Mouse (Mus musculus) midbrain, embryonic 16.5 days (tissue): ENCODE results near the gene Bcl2l10. TPM values are rescaled to one million over a fixed set of nuclear protein-coding genes. Genes with fewer than 3 reads are reported as not detected.

ENCODE experiments used
- ATAC-seq: fragments of 200-750 bp; cut with Nextera tagmentation; 2 replicates; pipeline ENCODE4 v1.8.0; 2017; ENCODE audit warnings: moderate TSS enrichment
- H3K27ac ChIP-seq: fragments of 300-500 bp; sonication (generic); 2 replicates; pipeline ENCODE4 v1.5.1; 2014; ENCODE audit warnings: mild to moderate bottlenecking, low read length, mixed read lengths
- H3K27me3 ChIP-seq: fragments of 300-500 bp; sonication (generic); 2 replicates; pipeline ENCODE4 v1.6.1; 2014; ENCODE audit warnings: low read depth, low read length, mixed read lengths; ENCODE audit not compliant: control insufficient read depth, insufficient read depth
- H3K36me3 ChIP-seq: fragments of 300-500 bp; sonication (generic); 2 replicates; pipeline ENCODE4 v1.6.1; 2014; ENCODE audit warnings: mild to moderate bottlenecking, low read length, moderate library complexity, mixed read lengths; ENCODE audit not compliant: control insufficient read depth, insufficient read depth
- H3K4me1 ChIP-seq: fragments of 300-500 bp; sonication (generic); 2 replicates; pipeline ENCODE4 v1.6.1; 2014; ENCODE audit warnings: mild to moderate bottlenecking, low read length, mixed read lengths; ENCODE audit not compliant: control insufficient read depth, insufficient read depth
- H3K4me2 ChIP-seq: fragments of 300-500 bp; sonication (generic); 2 replicates; pipeline ENCODE4 v1.6.1; 2014; ENCODE audit warnings: mild to moderate bottlenecking, low read length, mixed read lengths
- H3K4me3 ChIP-seq: fragments of 300-500 bp; sonication (generic); 2 replicates; pipeline ENCODE4 v1.5.1; 2014; ENCODE audit warnings: low read depth, mild to moderate bottlenecking, low read length, moderate library complexity, mixed read lengths
- H3K9ac ChIP-seq: fragments of 300-500 bp; sonication (generic); 2 replicates; pipeline ENCODE4 v1.6.1; 2014; ENCODE audit warnings: low read depth, low read length, mixed read lengths
- H3K9me3 ChIP-seq: fragments of 300-500 bp; sonication (generic); replicated peaks from 2 replicates; pipeline ENCODE4 v1.6.1; 2014; ENCODE audit warnings: mild to moderate bottlenecking, low read length, mixed read lengths; ENCODE audit not compliant: control insufficient read depth, poor library complexity, severe bottlenecking
- WGBS: fragments of 180-500 bp; shearing (Covaris S2); extraction: QIAGEN DNeasy Blood & Tissue Kit; methylation state at CpG from one replicate; pipeline ENCODE4 v1.1.7; 2014; 5-methylcytosine and 5-hydroxymethylcytosine counted together
- polyA plus RNA-seq: library from polyadenylated mRNA; unstranded; fragments of >200 nt; fragmentation: Nextera tagmentation; extraction: Ambion mirVana; gene quantifications from 2 replicates; pipeline ENCODE4 v1.2.1, GENCODE M21; 2015

Bcl2l10 gene
- polyA plus RNA-seq, 1 experiment from 2014 or later = not detected

DNA sequence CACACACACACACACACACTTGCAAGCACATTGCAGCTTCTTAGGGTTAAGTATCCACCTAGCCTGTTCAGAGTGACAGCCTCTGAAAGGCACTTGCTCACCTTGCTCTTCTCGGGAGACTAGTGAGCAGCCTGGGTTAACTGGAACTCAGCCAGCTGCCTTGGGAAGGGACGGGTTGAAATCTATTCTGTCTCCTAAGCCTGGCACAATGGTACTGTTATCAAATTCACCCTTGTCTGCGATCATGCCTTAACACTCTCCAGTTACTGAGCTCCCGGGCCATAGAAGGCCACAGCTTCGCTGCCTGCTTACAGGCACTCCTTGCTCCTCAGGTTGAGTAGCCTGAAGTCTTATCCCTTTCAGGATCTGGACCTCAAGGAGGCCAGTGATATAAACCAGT is 53.1 kb downstream of the Bcl2l10 start:
- WGBS = 59% methylated on average over 5 of the region's 5 CpGs

More for the DNA sequence above, 53.1 kb downstream of the Bcl2l10 start:
- Histone ChIP-seq H3K4me2 (no peak overlapping the region), H3K9me3 (no peaks in the 10 kb centered on the region), H3K4me1 (peaks cover 12% of the 10 kb centered on the region), H3K9ac (no peak overlapping the region), H3K4me3 (no peak overlapping the region), H3K36me3 (peaks cover 6% of the 10 kb centered on the region), H3K27me3 (no peaks in the 10 kb centered on the region), H3K27ac (no peak overlapping the region)
- ATAC-seq = no peak

Other genes with a start within 250 kb of the Bcl2l10 start
- gene Myo5c, start 115.7 kb upstream of the Bcl2l10 start, polyA plus RNA-seq = 0.26 and 0.53 TPM in 2 replicates
- gene Gnb5, start 41.5 kb upstream of the Bcl2l10 start, polyA plus RNA-seq = 69.7 and 78.1 TPM in 2 replicates
- gene Mapk6, start 62.2 kb downstream of the Bcl2l10 start, polyA plus RNA-seq = 147 and 162 TPM in 2 replicates
- 43.6 and 48.2 TPM in 2 replicates for gene Leo1, start 93.8 kb downstream of the Bcl2l10 start, polyA plus RNA-seq
- 78.0 and 82.7 TPM in 2 replicates for gene Tmod3, start 211.9 kb downstream of the Bcl2l10 start, polyA plus RNA-seq